Mouse (Mus musculus): ENCODE measurements around the gene Pkig.

DNA sequence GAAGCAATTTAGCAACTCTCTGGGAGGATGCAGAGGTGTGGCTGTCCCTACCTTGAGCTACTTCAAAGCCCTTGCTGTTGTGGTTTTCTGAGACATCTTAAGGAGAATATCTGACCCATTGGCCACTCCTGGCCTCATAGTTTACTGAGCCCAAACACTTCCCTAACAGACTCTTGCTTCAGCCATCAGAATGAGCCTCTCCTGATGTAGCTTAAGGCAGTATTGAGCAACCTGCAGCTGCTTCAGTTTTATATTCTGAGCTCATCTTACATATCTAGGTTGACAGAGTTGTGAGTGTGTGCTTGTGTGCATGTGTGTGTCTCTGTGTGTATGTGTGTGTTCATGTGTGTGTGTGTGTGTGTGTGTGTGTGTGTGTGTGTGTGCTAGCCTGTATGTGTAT lies 108.1 kb downstream of the Pkig start:
- TF ChIP-seq CTCF (IDR thresholded peaks at IDR 0.05; ENCODE audit: insufficient read depth, low read depth, low read length) (no peak), POLR2A (IDR thresholded peaks at IDR 0.05; ENCODE audit: insufficient read depth, low read depth, low read length) (no peak)

All from olfactory bulb, adult 2 months (tissue).